Mouse (Mus musculus): ENCODE measurements around the gene Rimbp2. TPM values are rescaled to one million over a fixed set of nuclear protein-coding genes. Genes with fewer than 3 reads are reported as not detected.
"Not testable (repeated sequence)": the region's sequence is repeated elsewhere in the genome, so short reads cannot be mapped to it uniquely, and the experiment has no call there.

Rimbp2 gene
- polyA plus RNA-seq, 2 experiments, result 0.03 to 0.30 TPM

GRCm38 (mm10) chr5:128985946-128986345 lies 32.7 kb upstream of the Rimbp2 start:
- Histone ChIP-seq H3K4me2 (replicated peaks; ENCODE audit: low read depth, low read length, severe bottlenecking) (no peak overlapping the region), H3K9me3 (ENCODE audit: control insufficient read depth, low read length) (no peaks in the 10 kb centered on the region), H3K9ac (ENCODE audit: low read depth, low read length, severe bottlenecking) (no peak overlapping the region), H3K27ac (replicated peaks; ENCODE audit: low read depth, low read length) (no peak overlapping the region), H3K4me3 (replicated peaks; ENCODE audit: low read length) (no peak overlapping the region), H3K27me3 (ENCODE audit: control insufficient read depth, insufficient read depth, low read length) (no peaks in the 10 kb centered on the region), H3K36me3 (ENCODE audit: control insufficient read depth, insufficient read depth, low read length) (peaks cover 31% of the 10 kb centered on the region), H3K4me1 (ENCODE audit: control insufficient read depth, insufficient read depth, low read length) (no peaks in the 10 kb centered on the region)
- no peak for TF ChIP-seq POLR2A (IDR thresholded peaks at IDR 0.05; ENCODE audit: borderline replicate concordance, extremely low read depth, insufficient read depth, insufficient read length)
- 90% methylated on average over 13 of the region's 13 CpGs for WGBS
- DNase-seq (ENCODE audit: low spot score) (no peak), ATAC-seq (ENCODE audit: low FRiP score, low read depth) (no peak)

DNA sequence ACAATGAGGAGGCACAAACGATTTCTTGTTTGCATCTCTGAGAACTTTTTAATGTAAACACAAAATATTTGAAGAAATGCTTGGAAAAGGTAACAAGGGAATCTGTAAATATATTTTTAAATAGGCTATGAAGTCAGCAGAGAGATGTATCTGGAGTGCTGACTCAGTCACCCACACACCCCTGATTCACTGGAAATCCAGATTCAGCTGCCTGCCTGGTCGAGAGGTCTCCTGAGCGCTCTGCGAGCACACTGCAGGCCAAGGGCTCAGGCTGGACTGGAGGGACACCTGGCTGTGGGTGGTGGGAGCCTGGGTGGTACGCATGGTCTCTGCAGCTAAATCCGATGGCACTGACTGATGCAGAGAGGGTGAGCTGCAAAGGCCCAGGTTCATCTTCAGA lies 31.2 kb upstream of the Rimbp2 start:
- DNase-seq (ENCODE audit: low spot score), result no peak
- peaks cover 26% of the 10 kb centered on the region for H3K36me3 ChIP-seq (ENCODE audit: control insufficient read depth, insufficient read depth, low read length)
- no peaks in the 10 kb centered on the region for H3K27me3 ChIP-seq (ENCODE audit: control insufficient read depth, insufficient read depth, low read length)
- TF ChIP-seq POLR2A (IDR thresholded peaks at IDR 0.05; ENCODE audit: borderline replicate concordance, extremely low read depth, insufficient read depth, insufficient read length), result no peak
- no peaks in the 10 kb centered on the region for H3K9me3 ChIP-seq (ENCODE audit: control insufficient read depth, low read length)
- 85% methylated on average over 6 of the region's 6 CpGs for WGBS
- no peak overlapping the region for H3K4me3 ChIP-seq (replicated peaks; ENCODE audit: low read length)
- H3K9ac ChIP-seq (ENCODE audit: low read depth, low read length, severe bottlenecking), result no peak overlapping the region
- no peak overlapping the region for H3K4me2 ChIP-seq (replicated peaks; ENCODE audit: low read depth, low read length, severe bottlenecking)
- no peak for ATAC-seq (ENCODE audit: low FRiP score, low read depth)
- H3K27ac ChIP-seq (replicated peaks; ENCODE audit: low read depth, low read length), result no peak overlapping the region
- no peaks in the 10 kb centered on the region for H3K4me1 ChIP-seq (ENCODE audit: control insufficient read depth, insufficient read depth, low read length)

DNA sequence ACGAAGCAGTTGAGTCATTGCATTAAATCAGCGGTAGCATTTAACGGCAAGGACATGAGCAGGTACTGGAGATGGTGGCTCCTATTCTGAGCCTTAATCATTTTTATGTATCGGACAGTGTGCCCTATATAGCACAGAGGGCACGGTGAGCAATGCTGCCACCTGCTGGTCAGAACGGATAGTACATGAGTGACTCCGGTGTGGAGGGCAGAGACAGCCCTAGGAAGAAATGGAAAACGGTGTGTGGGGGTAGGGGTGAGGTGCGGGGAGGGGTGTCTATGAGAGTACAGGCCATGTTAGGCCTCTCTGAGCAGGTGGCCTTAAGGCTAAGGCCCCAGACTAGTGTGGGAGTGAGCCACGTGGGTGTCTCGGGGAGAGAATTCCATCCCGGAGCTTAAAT lies 28.3 kb upstream of the Rimbp2 start:
- TF ChIP-seq POLR2A (IDR thresholded peaks at IDR 0.05; ENCODE audit: borderline replicate concordance, extremely low read depth, insufficient read depth, insufficient read length), result no peak
- no peak overlapping the region for H3K4me2 ChIP-seq (replicated peaks; ENCODE audit: low read depth, low read length, severe bottlenecking)
- H3K27ac ChIP-seq (replicated peaks; ENCODE audit: low read depth, low read length), result no peak overlapping the region
- no peaks in the 10 kb centered on the region for H3K4me1 ChIP-seq (ENCODE audit: control insufficient read depth, insufficient read depth, low read length)
- peak; percentile 44 for DNase-seq (ENCODE audit: low spot score)
- 31% methylated on average over 12 of the region's 12 CpGs for WGBS
- H3K9ac ChIP-seq (ENCODE audit: low read depth, low read length, severe bottlenecking), result no peak overlapping the region
- no peak overlapping the region for H3K4me3 ChIP-seq (replicated peaks; ENCODE audit: low read length)
- no peak for ATAC-seq (ENCODE audit: low FRiP score, low read depth)
- peaks cover 20% of the 10 kb centered on the region for H3K36me3 ChIP-seq (ENCODE audit: control insufficient read depth, insufficient read depth, low read length)
- no peaks in the 10 kb centered on the region for H3K9me3 ChIP-seq (ENCODE audit: control insufficient read depth, low read length)
- H3K27me3 ChIP-seq (ENCODE audit: control insufficient read depth, insufficient read depth, low read length), result no peaks in the 10 kb centered on the region

DNA sequence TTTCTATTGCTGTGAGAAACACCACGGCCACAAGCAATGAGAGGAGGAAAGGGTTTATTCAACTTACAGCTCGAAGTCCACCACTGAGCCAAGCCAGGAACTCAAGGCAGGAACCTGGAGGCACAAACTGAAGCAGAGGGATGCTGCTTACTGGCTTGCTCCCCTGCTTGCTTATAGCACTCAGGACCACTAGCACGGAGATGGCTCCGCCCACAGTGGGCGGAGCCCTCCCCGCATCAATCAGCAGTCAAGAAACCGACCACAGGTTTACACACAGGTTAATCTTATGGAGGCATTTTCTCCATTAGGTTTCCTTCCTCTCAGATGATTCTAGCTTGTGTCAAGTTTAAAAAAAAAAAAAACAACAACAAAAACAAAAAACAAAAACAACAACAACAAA lies 27.6 kb upstream of the Rimbp2 start:
- peaks cover 13% of the 10 kb centered on the region for H3K36me3 ChIP-seq (ENCODE audit: control insufficient read depth, insufficient read depth, low read length)
- WGBS, result 71% methylated on average over 7 of the region's 7 CpGs
- no peaks in the 10 kb centered on the region for H3K4me1 ChIP-seq (ENCODE audit: control insufficient read depth, insufficient read depth, low read length)
- H3K9me3 ChIP-seq (ENCODE audit: control insufficient read depth, low read length), result no peaks in the 10 kb centered on the region
- DNase-seq (ENCODE audit: low spot score), result no peak
- no peak overlapping the region for H3K9ac ChIP-seq (ENCODE audit: low read depth, low read length, severe bottlenecking)
- no peak for ATAC-seq (ENCODE audit: low FRiP score, low read depth)
- no peak for TF ChIP-seq POLR2A (IDR thresholded peaks at IDR 0.05; ENCODE audit: borderline replicate concordance, extremely low read depth, insufficient read depth, insufficient read length)
- H3K4me3 ChIP-seq (replicated peaks; ENCODE audit: low read length), result no peak overlapping the region
- no peaks in the 10 kb centered on the region for H3K27me3 ChIP-seq (ENCODE audit: control insufficient read depth, insufficient read depth, low read length)
- no peak overlapping the region for H3K4me2 ChIP-seq (replicated peaks; ENCODE audit: low read depth, low read length, severe bottlenecking)
- H3K27ac ChIP-seq (replicated peaks; ENCODE audit: low read depth, low read length), result no peak overlapping the region

GRCm38 (mm10) chr5:128978957-128979356 lies 25.7 kb upstream of the Rimbp2 start:
- no peak for TF ChIP-seq POLR2A (IDR thresholded peaks at IDR 0.05; ENCODE audit: borderline replicate concordance, extremely low read depth, insufficient read depth, insufficient read length)
- no peak overlapping the region for H3K4me3 ChIP-seq (replicated peaks; ENCODE audit: low read length)
- H3K27me3 ChIP-seq (ENCODE audit: control insufficient read depth, insufficient read depth, low read length), result no peaks in the 10 kb centered on the region
- H3K36me3 ChIP-seq (ENCODE audit: control insufficient read depth, insufficient read depth, low read length), result no peaks in the 10 kb centered on the region
- 99% methylated on average over 7 of the region's 7 CpGs for WGBS
- H3K4me1 ChIP-seq (ENCODE audit: control insufficient read depth, insufficient read depth, low read length), result no peaks in the 10 kb centered on the region
- H3K27ac ChIP-seq (replicated peaks; ENCODE audit: low read depth, low read length), result no peak overlapping the region
- H3K9ac ChIP-seq (ENCODE audit: low read depth, low read length, severe bottlenecking), result no peak overlapping the region
- DNase-seq (ENCODE audit: low spot score) (no peak), ATAC-seq (ENCODE audit: low FRiP score, low read depth) (no peak)
- no peak overlapping the region for H3K4me2 ChIP-seq (replicated peaks; ENCODE audit: low read depth, low read length, severe bottlenecking)
- H3K9me3 ChIP-seq (ENCODE audit: control insufficient read depth, low read length), result no peaks in the 10 kb centered on the region

GRCm38 (mm10) chr5:128977466-128977865 lies 24.2 kb upstream of the Rimbp2 start:
- H3K9ac ChIP-seq (ENCODE audit: low read depth, low read length, severe bottlenecking); H3K4me3 ChIP-seq (replicated peaks; ENCODE audit: low read length); H3K4me1 ChIP-seq (ENCODE audit: control insufficient read depth, insufficient read depth, low read length); H3K9me3 ChIP-seq (ENCODE audit: control insufficient read depth, low read length); H3K36me3 ChIP-seq (ENCODE audit: control insufficient read depth, insufficient read depth, low read length); H3K27ac ChIP-seq (replicated peaks; ENCODE audit: low read depth, low read length); H3K27me3 ChIP-seq (ENCODE audit: control insufficient read depth, insufficient read depth, low read length); ATAC-seq (ENCODE audit: low FRiP score, low read depth); H3K4me2 ChIP-seq (replicated peaks; ENCODE audit: low read depth, low read length, severe bottlenecking); DNase-seq (ENCODE audit: low spot score): not testable (repeated sequence)
- WGBS, result 81% methylated on average over 1 of the region's 1 CpGs

Measured in limb, embryonic 14.5 days (tissue).